Mouse (Mus musculus): ENCODE measurements around the gene Popdc2. TPM values are rescaled to one million over a fixed set of nuclear protein-coding genes. Genes with fewer than 3 reads are reported as not detected.

Popdc2 gene
- polyA plus RNA-seq, 1 experiment from 2014 or later: 0.49 TPM

GRCm38 (mm10) chr16:38375182-38375581 is 13.2 kb downstream of the Popdc2 start:
- DNase-seq (ENCODE audit: low read depth, low spot score): no peak
- no peak for ATAC-seq
- H3K27me3 ChIP-seq: no peaks in the 10 kb centered on the region
- no peak for TF ChIP-seq CTCF (IDR thresholded peaks at IDR 0.05)
- POLR2A ChIA-PET: no interaction called here
- CTCF ChIA-PET: no interaction called here
- in situ Hi-C loops (cut with MboI; ENCODE audit: low pct_unique_long_range_greater_than_20kb): no loop called here

DNA sequence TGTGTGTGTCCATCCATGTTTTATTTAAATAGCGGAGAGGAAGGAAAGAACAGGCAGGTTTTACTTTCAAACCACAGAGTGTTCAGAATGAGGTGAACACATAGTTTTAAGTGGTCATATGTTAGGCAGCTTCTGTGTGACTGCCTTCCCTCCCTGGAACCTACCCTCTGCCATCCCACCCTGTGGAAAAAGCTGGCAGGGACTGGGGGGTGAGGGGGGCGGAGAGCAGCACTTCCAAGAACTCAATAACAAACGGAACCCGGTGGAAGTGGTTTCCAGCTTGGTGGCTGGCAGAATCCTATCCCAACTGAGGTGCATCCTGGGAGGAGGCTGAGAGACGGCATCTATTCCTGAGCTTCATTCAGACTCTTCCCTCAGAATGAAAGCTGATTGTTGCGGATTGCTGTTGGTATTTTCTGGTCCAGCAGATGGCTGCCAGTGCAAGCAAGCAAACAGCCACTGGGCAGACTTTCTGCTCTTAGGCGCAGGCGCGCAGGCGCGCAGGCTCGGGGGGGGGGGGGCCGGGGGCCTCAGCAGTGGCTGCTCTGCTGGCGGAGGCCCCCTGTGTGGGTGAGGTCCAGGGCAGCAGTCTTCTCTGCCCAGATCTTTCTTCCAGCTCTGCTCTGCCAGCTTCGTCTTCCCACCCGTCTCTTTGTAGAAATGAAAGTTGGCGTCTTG is 14.3 kb downstream of the Popdc2 start:
- no peak for TF ChIP-seq CTCF (IDR thresholded peaks at IDR 0.05)
- DNase-seq (ENCODE audit: low read depth, low spot score) (no peak), ATAC-seq (no peak)
- POLR2A ChIA-PET: no interaction called here
- CTCF ChIA-PET: interaction anchor here (0.6 to 1.0 kb wide), 2 partner anchors 100 to 130 kb away, joined by 3 read pairs; no protein-coding TSS in a partner anchor
- in situ Hi-C loops (cut with MboI; ENCODE audit: low pct_unique_long_range_greater_than_20kb): no loop called here
- H3K27me3 ChIP-seq: no peaks in the 10 kb centered on the region

DNA sequence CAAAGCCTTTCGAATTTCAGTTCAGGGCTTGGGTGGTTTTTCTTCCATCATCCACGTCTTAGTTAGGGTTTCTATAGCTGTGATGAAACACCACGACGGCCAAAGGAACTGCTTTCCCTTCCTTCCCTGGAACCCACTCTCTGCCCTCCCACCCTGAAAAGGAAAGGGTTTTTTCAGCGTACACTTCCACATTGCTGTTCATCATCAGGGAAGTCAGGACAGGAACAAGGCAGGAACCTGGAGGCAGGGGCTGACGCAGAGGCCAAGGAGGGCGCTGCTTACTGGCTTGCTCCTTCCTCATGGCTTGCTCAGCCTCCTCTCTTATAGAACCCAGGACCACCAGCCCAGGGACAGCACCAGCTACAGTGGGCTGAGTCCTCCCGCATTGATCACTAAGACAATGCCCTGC is 14.8 kb downstream of the Popdc2 start:
- no peak for ATAC-seq
- DNase-seq (ENCODE audit: low read depth, low spot score): no peak
- CTCF ChIA-PET: interaction anchor here (0.6 to 1.0 kb wide), 2 partner anchors 99 to 130 kb away, joined by 3 read pairs; no protein-coding TSS in a partner anchor

DNA sequence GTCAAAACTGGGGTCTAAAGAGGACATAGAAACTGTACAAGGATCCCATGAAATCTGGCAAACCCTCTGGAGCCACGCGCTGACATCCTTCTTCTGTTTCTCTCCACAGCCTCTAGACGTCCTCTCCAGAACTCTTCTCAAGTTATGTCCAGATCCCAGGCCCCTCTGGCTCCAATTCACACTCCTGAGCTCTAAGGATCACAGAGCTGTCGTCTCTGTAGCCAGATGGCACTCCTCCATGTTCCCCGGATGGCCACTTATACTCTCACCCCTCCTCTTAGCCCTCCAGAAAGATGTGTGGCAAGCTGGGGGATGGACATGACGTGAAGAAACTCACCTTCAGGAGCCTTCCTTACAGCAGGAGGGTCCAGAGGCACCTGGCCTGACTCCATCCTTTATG is 15.5 kb downstream of the Popdc2 start:
- DNase-seq (ENCODE audit: low read depth, low spot score): no peak
- CTCF ChIA-PET: no interaction called here
- POLR2A ChIA-PET: no interaction called here

More for the DNA sequence above, 14.8 kb downstream of the Popdc2 start:
- POLR2A ChIA-PET: no interaction called here
- no peaks in the 10 kb centered on the region for H3K27me3 ChIP-seq
- TF ChIP-seq CTCF (IDR thresholded peaks at IDR 0.05): no peak
- in situ Hi-C loops (cut with MboI; ENCODE audit: low pct_unique_long_range_greater_than_20kb): no loop called here

GRCm38 (mm10) chr16:38378591-38378990 is 16.6 kb downstream of the Popdc2 start:
- no peak for TF ChIP-seq CTCF (IDR thresholded peaks at IDR 0.05)
- no peak for DNase-seq (ENCODE audit: low read depth, low spot score)
- no peak for ATAC-seq

More for the DNA sequence above, 15.5 kb downstream of the Popdc2 start:
- no peak for TF ChIP-seq CTCF (IDR thresholded peaks at IDR 0.05)
- no peaks in the 10 kb centered on the region for H3K27me3 ChIP-seq
- no peak for ATAC-seq
- in situ Hi-C loops (cut with MboI; ENCODE audit: low pct_unique_long_range_greater_than_20kb): no loop called here

GRCm38 (mm10) chr16:38379088-38379487 is 17.1 kb downstream of the Popdc2 start:
- ATAC-seq: no peak
- CTCF ChIA-PET: no interaction called here
- in situ Hi-C loops (cut with MboI; ENCODE audit: low pct_unique_long_range_greater_than_20kb): no loop called here

More at GRCm38 (mm10) chr16:38378591-38378990, 16.6 kb downstream of the Popdc2 start:
- no peaks in the 10 kb centered on the region for H3K27me3 ChIP-seq
- CTCF ChIA-PET: no interaction called here
- in situ Hi-C loops (cut with MboI; ENCODE audit: low pct_unique_long_range_greater_than_20kb): no loop called here
- POLR2A ChIA-PET: no interaction called here

GRCm38 (mm10) chr16:38379493-38379892 is 17.5 kb downstream of the Popdc2 start:
- DNase-seq (ENCODE audit: low read depth, low spot score) (no peak), ATAC-seq (no peak)
- H3K27me3 ChIP-seq: no peaks in the 10 kb centered on the region
- no peak for TF ChIP-seq CTCF (IDR thresholded peaks at IDR 0.05)
- ChIA-PET CTCF (no interaction called here), POLR2A (no interaction called here)
- in situ Hi-C loops (cut with MboI; ENCODE audit: low pct_unique_long_range_greater_than_20kb): no loop called here

More at GRCm38 (mm10) chr16:38379088-38379487, 17.1 kb downstream of the Popdc2 start:
- no peak for TF ChIP-seq CTCF (IDR thresholded peaks at IDR 0.05)
- POLR2A ChIA-PET: no interaction called here
- H3K27me3 ChIP-seq: no peaks in the 10 kb centered on the region
- DNase-seq (ENCODE audit: low read depth, low spot score): no peak

DNA sequence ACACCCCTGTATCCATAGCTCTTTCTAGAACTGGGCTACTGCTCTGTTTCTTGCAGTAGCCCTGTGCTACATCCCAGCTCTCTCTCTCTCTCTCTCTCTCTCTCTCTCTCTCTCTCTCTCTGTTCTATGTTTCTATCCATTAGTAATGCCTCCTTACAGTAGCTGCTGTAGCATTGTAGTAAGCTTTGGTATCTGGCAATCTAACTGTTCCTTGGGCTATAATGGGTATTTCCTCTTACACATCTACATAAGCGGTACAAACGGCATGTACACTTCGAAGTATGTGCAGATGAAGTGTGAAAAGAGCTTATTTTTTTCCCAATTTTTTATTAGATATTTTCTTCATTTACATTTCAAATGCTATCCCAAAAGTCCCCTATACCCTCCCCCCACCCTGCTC is 17.9 kb downstream of the Popdc2 start:
- CTCF ChIA-PET: no interaction called here
- POLR2A ChIA-PET: no interaction called here
- no peak for TF ChIP-seq CTCF (IDR thresholded peaks at IDR 0.05)
- H3K27me3 ChIP-seq: no peaks in the 10 kb centered on the region
- ATAC-seq (no peak), DNase-seq (ENCODE audit: low read depth, low spot score) (no peak)
- in situ Hi-C loops (cut with MboI; ENCODE audit: low pct_unique_long_range_greater_than_20kb): no loop called here

DNA sequence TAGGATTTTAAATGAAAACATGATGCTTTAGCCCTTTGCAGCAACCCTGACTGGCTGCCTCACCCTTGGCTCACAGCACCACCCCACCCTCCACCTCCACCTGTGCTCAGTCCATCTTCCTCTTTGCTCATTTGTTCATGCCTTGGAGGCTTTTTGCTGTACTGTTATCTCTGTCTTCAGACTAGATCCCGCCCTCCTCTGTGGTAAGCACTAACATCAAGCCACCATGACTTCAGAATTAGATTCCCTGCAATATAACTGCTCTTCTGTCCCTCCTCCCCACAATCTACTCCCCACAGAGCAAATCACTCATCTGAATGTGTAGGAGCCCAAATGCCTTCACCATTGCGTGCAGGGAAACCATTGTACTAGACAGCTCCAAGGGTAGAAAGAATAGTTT is 21.7 kb downstream of the Popdc2 start:
- no peak for TF ChIP-seq CTCF (IDR thresholded peaks at IDR 0.05)
- ChIA-PET POLR2A (no interaction called here), CTCF (interaction anchor here (1.0 kb wide), 1 partner anchor 18 kb away, joined by 3 read pairs; no protein-coding TSS in a partner anchor)
- no peak for DNase-seq (ENCODE audit: low read depth, low spot score)
- ATAC-seq: no peak
- in situ Hi-C loops (cut with MboI; ENCODE audit: low pct_unique_long_range_greater_than_20kb): no loop called here
- no peaks in the 10 kb centered on the region for H3K27me3 ChIP-seq

DNA sequence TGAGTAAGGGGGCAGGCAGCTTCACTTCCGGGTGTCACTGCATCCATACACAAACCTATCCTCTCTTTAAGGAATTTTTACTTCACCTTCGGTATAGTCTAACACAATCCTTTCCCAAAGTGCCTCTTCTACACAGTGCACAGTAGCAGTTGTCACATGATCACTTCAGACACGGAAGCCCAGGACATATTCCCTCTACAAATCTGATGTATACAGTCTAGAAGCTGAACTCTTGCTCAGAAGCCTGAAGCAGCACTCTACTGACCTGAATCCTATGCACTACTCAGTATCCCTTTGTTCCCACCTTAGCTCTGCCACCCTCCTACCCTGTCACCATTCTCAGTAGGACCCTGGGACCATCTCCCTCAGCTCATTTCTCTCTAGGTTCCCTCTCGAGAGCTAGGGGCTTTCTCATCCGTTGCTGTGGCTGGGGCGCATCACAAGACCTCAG is 23.2 kb downstream of the Popdc2 start:
- DNase-seq (ENCODE audit: low read depth, low spot score) (no peak), ATAC-seq (no peak)
- TF ChIP-seq CTCF (IDR thresholded peaks at IDR 0.05): no peak
- in situ Hi-C loops (cut with MboI; ENCODE audit: low pct_unique_long_range_greater_than_20kb): no loop called here
- H3K27me3 ChIP-seq: no peaks in the 10 kb centered on the region
- CTCF ChIA-PET: interaction anchor here (1.8 kb wide), 1 partner anchor 64 kb away, joined by 3 read pairs; no protein-coding TSS in a partner anchor
- POLR2A ChIA-PET: no interaction called here

GRCm38 (mm10) chr16:38385700-38386099 is 23.7 kb downstream of the Popdc2 start:
- CTCF ChIA-PET: interaction anchor here (1.8 kb wide), 1 partner anchor 64 kb away, joined by 3 read pairs; no protein-coding TSS in a partner anchor
- no peaks in the 10 kb centered on the region for H3K27me3 ChIP-seq
- no peak for TF ChIP-seq CTCF (IDR thresholded peaks at IDR 0.05)
- POLR2A ChIA-PET: no interaction called here
- in situ Hi-C loops (cut with MboI; ENCODE audit: low pct_unique_long_range_greater_than_20kb): no loop called here
- no peak for DNase-seq (ENCODE audit: low read depth, low spot score)
- no peak for ATAC-seq
